Comparison of ENCODE assay signal across 14 mouse cellular contexts in the genomic region with DNA sequence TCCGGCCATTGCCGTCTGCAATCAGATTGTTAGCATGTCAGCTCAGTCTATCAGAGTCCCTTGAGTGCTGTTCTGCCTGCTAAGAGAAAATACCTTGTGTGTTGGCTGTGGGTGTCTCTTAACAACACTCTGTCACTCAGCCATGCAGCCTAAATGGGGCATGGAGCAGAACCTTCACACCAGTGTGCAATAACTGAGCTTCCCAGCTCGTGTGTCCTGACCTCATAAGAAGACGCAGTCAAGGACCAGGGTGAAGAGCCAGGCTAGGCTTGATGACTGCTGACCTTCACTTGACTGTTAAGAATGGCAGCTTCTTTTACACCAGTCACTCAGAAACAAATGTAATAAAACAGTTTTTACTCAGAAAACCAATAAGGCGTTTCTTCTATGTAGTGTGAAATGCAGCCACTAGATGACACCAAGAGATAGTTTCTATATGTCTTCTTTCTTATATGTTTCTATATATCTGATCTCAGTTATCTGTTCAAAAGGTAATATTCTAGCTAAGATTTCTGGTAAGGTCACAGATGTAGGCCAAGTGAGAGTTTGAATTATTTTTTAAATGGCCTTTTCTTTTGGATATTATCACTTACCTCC.
DNase-seq lines count a peak whose midpoint lies in the region; ATAC-seq and TF ChIP-seq lines count a peak whose summit lies in the region.
"Had no signal": no experiment of that assay in that cellular context is flagged by ENCODE, and none has a peak within 500 bp of the region (broad histone marks: within the 10 kb centered on the region; RNA-seq: fewer than 3 reads in every experiment).

No protein-coding gene starts in this region.

- no peaks in the 10 kb centered on the region for H3K4me1 ChIP-seq in embryonic facial prominence, embryonic 14.5 days (ENCODE audit: control insufficient read depth, insufficient read depth, low read length)
- peaks cover 3% of the 10 kb centered on the region; the same call in 1 of the 2 replicates for H3K4me1 ChIP-seq in embryonic facial prominence, embryonic 10.5 days
- H3K4me1 ChIP-seq in kidney, postnatal 0 days (replicated peaks; ENCODE audit: insufficient read depth, low read length) = no peaks in the 10 kb centered on the region
- no peaks in the 10 kb centered on the region for H3K4me1 ChIP-seq in forebrain, embryonic 15.5 days
- H3K4me1 ChIP-seq: hindbrain, embryonic 10.5 days; megakaryocyte, embryonic 14.5 days had no signal

- 44% methylated on average over 5 of the region's 5 CpGs for WGBS in embryonic facial prominence, embryonic 14.5 days
- 57% methylated on average over 5 of the region's 5 CpGs for WGBS in embryonic facial prominence, embryonic 10.5 days
- 29% methylated on average over 5 of the region's 5 CpGs for WGBS in kidney, postnatal 0 days
- 66% methylated on average over 5 of the region's 5 CpGs for WGBS in forebrain, embryonic 15.5 days

- peak; percentile 35; the same call in 1 of the 2 replicates for TF ChIP-seq CTCF in kidney, postnatal 0 days (IDR thresholded peaks at IDR 0.05; ENCODE audit: low read depth)

- no peak for ATAC-seq in embryonic facial prominence, embryonic 14.5 days (ENCODE audit: low read depth)
- no peak for ATAC-seq in kidney, postnatal 0 days (replicated peaks; ENCODE audit: low FRiP score, low read depth)
- ATAC-seq in forebrain, embryonic 15.5 days (replicated peaks) = peak; percentile 73; the same call in 1 of the 2 replicates

- no peaks in the 10 kb centered on the region for H3K9me3 ChIP-seq in embryonic facial prominence, embryonic 14.5 days (ENCODE audit: control insufficient read depth, low read length)
- H3K9me3 ChIP-seq in embryonic facial prominence, embryonic 10.5 days = no peaks in the 10 kb centered on the region
- no peaks in the 10 kb centered on the region for H3K9me3 ChIP-seq in kidney, postnatal 0 days (replicated peaks; ENCODE audit: low read length)
- no peaks in the 10 kb centered on the region for H3K9me3 ChIP-seq in forebrain, embryonic 15.5 days
- H3K9me3 ChIP-seq: hindbrain, embryonic 10.5 days; megakaryocyte, embryonic 14.5 days had no signal

- no peak overlapping the region for H3K4me2 ChIP-seq in embryonic facial prominence, embryonic 14.5 days (ENCODE audit: low read depth, low read length)
- H3K4me2 ChIP-seq in kidney, postnatal 0 days (ENCODE audit: low read length) = no peak overlapping the region
- no peak overlapping the region for H3K4me2 ChIP-seq in forebrain, embryonic 15.5 days (replicated peaks)

- H3K27ac ChIP-seq in embryonic facial prominence, embryonic 14.5 days (replicated peaks; ENCODE audit: low read depth, low read length) = no peak overlapping the region
- no peak overlapping the region for H3K27ac ChIP-seq in embryonic facial prominence, embryonic 10.5 days (replicated peaks)
- H3K27ac ChIP-seq in kidney, postnatal 0 days = no peak overlapping the region
- H3K27ac ChIP-seq in forebrain, embryonic 15.5 days (replicated peaks) = no peak overlapping the region
- H3K27ac ChIP-seq: hindbrain, embryonic 10.5 days had no signal

- no peaks in the 10 kb centered on the region for H3K36me3 ChIP-seq in embryonic facial prominence, embryonic 14.5 days (ENCODE audit: control insufficient read depth, insufficient read depth, low read length)
- no peaks in the 10 kb centered on the region for H3K36me3 ChIP-seq in embryonic facial prominence, embryonic 10.5 days (replicated peaks)
- no peaks in the 10 kb centered on the region for H3K36me3 ChIP-seq in kidney, postnatal 0 days (ENCODE audit: insufficient read depth, low read length)
- no peaks in the 10 kb centered on the region for H3K36me3 ChIP-seq in forebrain, embryonic 15.5 days
- H3K36me3 ChIP-seq: hindbrain, embryonic 10.5 days had no signal

- no peak overlapping the region for H3K4me3 ChIP-seq in embryonic facial prominence, embryonic 14.5 days (ENCODE audit: low read depth, low read length)
- no peak overlapping the region for H3K4me3 ChIP-seq in embryonic facial prominence, embryonic 10.5 days
- H3K4me3 ChIP-seq in kidney, postnatal 0 days (replicated peaks; ENCODE audit: low read depth, low read length) = no peak overlapping the region
- H3K4me3 ChIP-seq in forebrain, embryonic 15.5 days = no peak overlapping the region
- H3K4me3 ChIP-seq: hindbrain, embryonic 10.5 days; megakaryocyte, embryonic 14.5 days had no signal

- no peaks in the 10 kb centered on the region for H3K27me3 ChIP-seq in embryonic facial prominence, embryonic 14.5 days (replicated peaks; ENCODE audit: control insufficient read depth, insufficient read depth, low read length)
- H3K27me3 ChIP-seq in embryonic facial prominence, embryonic 10.5 days (replicated peaks; ENCODE audit: low read depth, poor library complexity, severe bottlenecking) = no peaks in the 10 kb centered on the region
- H3K27me3 ChIP-seq in kidney, postnatal 0 days (ENCODE audit: insufficient read depth, low read length) = no peaks in the 10 kb centered on the region
- H3K27me3 ChIP-seq in forebrain, embryonic 15.5 days = no peaks in the 10 kb centered on the region
- H3K27me3 ChIP-seq: megakaryocyte, embryonic 14.5 days had no signal

- no peak overlapping the region for H3K9ac ChIP-seq in embryonic facial prominence, embryonic 14.5 days (ENCODE audit: low read depth, low read length)
- H3K9ac ChIP-seq in kidney, postnatal 0 days (ENCODE audit: low read depth, low read length) = no peak overlapping the region
- H3K9ac ChIP-seq in forebrain, embryonic 15.5 days (replicated peaks) = no peak overlapping the region

- DNase-seq in embryonic facial prominence, embryonic 14.5 days (ENCODE audit: low spot score) = peak; percentile 4
- DNase-seq in embryonic facial prominence, embryonic 10.5 days (ENCODE audit: low spot score) = no peak
- peak; percentile 10 for DNase-seq in kidney, postnatal 0 days (ENCODE audit: low spot score)
- DNase-seq in kidney, postnatal 25 days = no peak
- peak; percentile 5 for DNase-seq in A20 (ENCODE audit: low read depth, low spot score)
- no peak for DNase-seq in natural killer cell, adult 2 months (ENCODE audit: low spot score in 2 of 2)
- DNase-seq in kidney, adult 8-10 months = no peak
- DNase-seq: adrenal gland, postnatal 36 days; B cell, adult 2 months; kidney, adult 18-20 months; thymus, adult 2 months had no signal

Comparison
In these comparisons a context has a peak if more than half of its experiments do, and no peak if none do; other contexts are left out.
1. DNase-seq: peak in embryonic facial prominence, embryonic 14.5 days (single experiment), kidney, postnatal 0 days (single experiment) and A20 (single experiment); none in embryonic facial prominence, embryonic 10.5 days (single experiment), kidney, postnatal 25 days (0 of 2), natural killer cell, adult 2 months (0 of 2) and kidney, adult 8-10 months (0 of 2).